Mouse (Mus musculus) liver, embryonic 14.5 days (tissue): Measurements from ENCODE around the gene Bloc1s6.

Source experiments
- CTCF ChIP-seq: IDR thresholded peaks from 2 replicates; pipeline ENCODE4 v1.5.1; 2016; ENCODE audit warnings: antibody characterized with exemption, low read depth, control low read depth
- EP300 ChIP-seq: IDR thresholded peaks from 2 replicates; pipeline ENCODE4 v1.6.1; 2016; ENCODE audit warnings: antibody characterized with exemption, low read depth

GRCm38 (mm10) chr2:122786167-122786566, 47.9 kb downstream of the Bloc1s6 start:
- TF ChIP-seq EP300: no peak
- TF ChIP-seq CTCF: no peak
